Mouse (Mus musculus) bone marrow macrophage, adult 2 months (primary cell): ENCODE measurements at regions not wholly inside any gene's neighbourhood (a gene's known extent, or its start where the extent isn't known, plus 50 kb on each side); places are given as distances from the start of the nearest gene placed in this dataset.

Experiments used
- H3K27ac ChIP-seq: 2 replicates; pipeline ENCODE4 v1.5.1; 2012; ENCODE audit warnings: low read depth, low read length; ENCODE audit not compliant: insufficient read depth
- H3K4me1 ChIP-seq: 2 replicates; pipeline ENCODE4 v1.6.1; 2012; ENCODE audit warnings: low read length; ENCODE audit not compliant: control insufficient read depth, insufficient read depth
- H3K4me3 ChIP-seq: 2 replicates; pipeline ENCODE4 v1.5.1; 2012; ENCODE audit warnings: mild to moderate bottlenecking, low read length, moderate library complexity; ENCODE audit not compliant: insufficient read depth
- CTCF ChIP-seq: IDR thresholded peaks from 2 replicates; pipeline ENCODE4 v1.5.1; 2012; ENCODE audit warnings: low read depth, mild to moderate bottlenecking, low read length, moderate library complexity
- POLR2A ChIP-seq: IDR thresholded peaks from 2 replicates; pipeline ENCODE4 v1.6.1; 2012; ENCODE audit warnings: mild to moderate bottlenecking, low read depth, low read length, borderline replicate concordance

DNA sequence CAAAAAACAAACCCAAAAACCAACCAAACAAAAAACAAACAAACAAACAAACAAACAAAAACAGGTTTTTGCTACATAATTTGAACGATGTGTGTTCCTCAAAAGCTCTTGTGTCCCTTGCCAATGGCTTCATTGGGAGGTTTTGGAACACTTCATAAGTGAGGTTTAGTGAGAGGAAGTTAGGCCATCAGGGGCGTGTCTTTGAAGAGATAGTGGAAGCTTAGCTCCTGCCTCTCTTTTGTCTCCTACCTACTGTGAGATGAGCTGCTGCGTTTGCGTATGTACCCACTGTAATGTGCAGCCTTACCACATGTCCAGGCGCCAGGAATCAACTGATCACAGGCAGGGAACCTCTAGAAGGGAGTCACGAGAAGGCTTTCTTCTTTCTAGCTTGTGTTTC is 107.3 kb upstream of the Slc4a7 start:
- Histone ChIP-seq H3K4me3 (no peak overlapping the region), H3K4me1 (peaks cover 37% of the 10 kb centered on the region), H3K27ac (no peak overlapping the region)
- TF ChIP-seq POLR2A (no peak), CTCF (no peak)

DNA sequence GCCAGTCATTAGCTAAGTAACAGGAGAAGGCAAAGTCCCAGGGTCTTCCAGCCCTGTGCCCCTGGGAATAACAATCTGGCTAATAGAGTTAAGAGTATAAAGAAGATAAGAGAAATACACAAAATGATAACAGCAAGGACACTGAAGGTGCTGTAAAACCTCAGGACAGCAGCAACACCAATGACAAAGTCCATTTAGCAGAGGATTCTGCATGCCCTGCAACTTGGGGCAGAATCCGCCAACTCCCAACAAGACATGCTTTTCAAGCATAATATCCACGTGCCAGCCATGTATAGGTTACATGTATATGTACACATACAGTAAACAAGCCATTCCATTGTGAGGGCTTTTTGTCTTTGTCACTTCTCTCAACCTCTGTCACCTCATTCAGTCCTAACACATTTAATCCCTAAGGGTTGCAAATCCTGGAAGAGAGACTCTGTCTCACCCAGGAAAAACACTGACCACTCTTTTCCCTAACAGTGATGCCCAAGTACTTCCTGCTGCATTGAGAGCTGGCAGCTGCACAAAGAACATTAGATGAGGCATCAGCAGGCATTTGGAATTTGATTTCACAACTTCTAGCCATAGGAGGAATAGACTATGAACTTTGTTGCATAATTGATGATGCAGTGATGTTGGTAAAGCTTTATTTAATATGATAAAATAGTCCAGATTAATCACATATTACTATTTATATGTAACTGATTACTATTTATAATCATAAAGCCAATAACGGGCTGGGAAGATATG is 105.8 kb upstream of the Slc4a7 start:
- TF ChIP-seq POLR2A, result no peak
- no peak for TF ChIP-seq CTCF
- Histone ChIP-seq H3K4me3 (no peak overlapping the region), H3K4me1 (peaks cover 44% of the 10 kb centered on the region), H3K27ac (no peak overlapping the region)

DNA sequence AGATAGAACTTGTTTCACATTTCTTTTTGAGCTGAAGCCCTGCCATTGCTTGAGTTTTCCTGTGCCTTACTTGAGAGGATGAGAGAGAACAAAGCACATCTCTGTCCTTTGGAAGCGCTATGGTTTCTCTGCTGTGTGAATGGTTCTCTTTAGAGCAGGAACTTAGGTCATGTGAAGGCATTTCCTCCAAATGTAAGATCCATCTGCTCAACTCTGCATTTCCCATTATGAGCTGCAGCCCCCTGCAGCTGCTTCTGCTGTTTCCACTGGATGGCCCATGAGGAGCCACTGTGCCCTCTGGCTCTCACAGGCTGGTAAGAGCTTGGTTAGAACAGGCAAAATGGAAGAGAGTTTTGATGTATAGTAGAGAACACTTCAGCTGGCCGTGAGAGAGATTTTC is 102.5 kb upstream of the Slc4a7 start:
- Histone ChIP-seq H3K4me1 (peaks cover 46% of the 10 kb centered on the region), H3K4me3 (peak overlapping the region; percentile 46), H3K27ac (peak overlapping the region; percentile 96)
- TF ChIP-seq POLR2A, result no peak
- TF ChIP-seq CTCF, result no peak

DNA sequence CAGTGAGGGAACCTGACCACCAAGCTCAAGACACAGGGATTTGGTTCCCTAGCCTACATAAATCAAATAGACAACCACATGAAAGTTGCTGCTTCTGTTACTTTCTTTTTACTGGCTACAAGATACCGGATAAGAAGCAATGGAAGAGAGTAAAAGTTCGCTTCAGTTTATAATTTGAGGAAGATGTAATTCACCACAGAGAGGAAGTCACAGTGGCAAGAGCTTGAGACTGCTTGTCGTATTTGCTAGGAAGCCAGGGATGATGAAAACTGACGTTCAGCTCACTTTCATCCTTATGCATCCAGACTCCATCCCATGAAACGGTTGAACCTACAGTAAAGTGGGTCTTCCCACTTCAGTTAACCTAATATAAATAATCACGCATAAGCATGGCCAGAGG is 102.1 kb upstream of the Slc4a7 start:
- Histone ChIP-seq H3K4me1 (peaks cover 42% of the 10 kb centered on the region), H3K27ac (peak overlapping the region; percentile 96), H3K4me3 (peak overlapping the region; percentile 46)
- TF ChIP-seq POLR2A (no peak), CTCF (no peak)

GRCm38 (mm10) chr14:14603439-14603838 is 98.6 kb upstream of the Slc4a7 start:
- TF ChIP-seq CTCF (no peak), POLR2A (no peak)
- Histone ChIP-seq H3K4me3 (no peak overlapping the region), H3K4me1 (peaks cover 27% of the 10 kb centered on the region), H3K27ac (no peak overlapping the region)

DNA sequence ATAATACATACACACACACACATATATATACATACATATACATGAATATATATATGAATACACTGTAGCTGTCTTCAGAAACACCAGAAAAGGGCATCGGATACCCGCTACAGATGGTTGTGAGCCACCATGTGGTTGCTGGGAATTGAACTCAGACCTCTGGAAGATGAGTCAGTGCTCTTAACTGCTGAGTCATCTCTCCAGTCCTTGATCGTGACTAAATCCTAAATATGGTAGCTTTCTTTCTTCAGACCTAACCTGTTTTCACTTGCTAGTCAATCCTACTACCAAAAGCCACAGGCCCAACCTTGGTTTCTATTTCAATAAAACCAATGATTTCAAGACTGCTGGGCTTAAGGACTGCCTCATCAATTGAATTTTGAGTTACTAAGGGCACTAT is 95.0 kb upstream of the Slc4a7 start:
- TF ChIP-seq CTCF, result no peak
- no peak for TF ChIP-seq POLR2A

GRCm38 (mm10) chr14:14612245-14612644 is 89.8 kb upstream of the Slc4a7 start:
- H3K4me3 ChIP-seq, result no peak overlapping the region
- TF ChIP-seq CTCF (no peak), POLR2A (no peak)
- no peaks in the 10 kb centered on the region for H3K4me1 ChIP-seq

More for the DNA sequence above, 95.0 kb upstream of the Slc4a7 start:
- no peak overlapping the region for H3K27ac ChIP-seq
- no peak overlapping the region for H3K4me3 ChIP-seq
- H3K4me1 ChIP-seq, result peaks cover 9% of the 10 kb centered on the region

DNA sequence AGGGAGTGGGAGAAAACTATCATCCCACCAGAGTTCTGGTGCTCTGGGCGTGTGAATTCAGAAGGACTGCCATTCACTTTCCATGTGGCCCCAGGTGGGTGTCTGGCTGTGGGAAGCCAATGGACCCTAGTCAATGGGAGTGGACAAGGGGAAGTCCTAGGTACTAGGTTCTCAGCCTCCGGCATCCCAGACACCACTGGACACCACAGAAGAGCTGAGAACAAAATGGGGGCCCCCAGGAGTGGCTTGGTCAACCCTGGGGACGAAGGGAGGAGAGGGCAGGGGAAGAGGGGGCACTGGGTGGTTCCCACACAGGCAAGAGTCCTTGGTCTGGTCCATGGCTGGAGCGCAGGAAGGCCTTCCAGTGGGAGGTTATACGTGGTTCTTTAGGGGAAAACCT is 81.8 kb upstream of the Slc4a7 start:
- TF ChIP-seq POLR2A, result no peak
- Histone ChIP-seq H3K4me1 (no peaks in the 10 kb centered on the region), H3K4me3 (no peak overlapping the region), H3K27ac (no peak overlapping the region)

More at GRCm38 (mm10) chr14:14612245-14612644, 89.8 kb upstream of the Slc4a7 start:
- H3K27ac ChIP-seq, result no peak overlapping the region

GRCm38 (mm10) chr14:14628673-14629072 is 73.4 kb upstream of the Slc4a7 start:
- no peak overlapping the region for H3K4me3 ChIP-seq
- H3K4me1 ChIP-seq, result peaks cover 6% of the 10 kb centered on the region
- TF ChIP-seq CTCF (no peak), POLR2A (no peak)
- no peak overlapping the region for H3K27ac ChIP-seq

DNA sequence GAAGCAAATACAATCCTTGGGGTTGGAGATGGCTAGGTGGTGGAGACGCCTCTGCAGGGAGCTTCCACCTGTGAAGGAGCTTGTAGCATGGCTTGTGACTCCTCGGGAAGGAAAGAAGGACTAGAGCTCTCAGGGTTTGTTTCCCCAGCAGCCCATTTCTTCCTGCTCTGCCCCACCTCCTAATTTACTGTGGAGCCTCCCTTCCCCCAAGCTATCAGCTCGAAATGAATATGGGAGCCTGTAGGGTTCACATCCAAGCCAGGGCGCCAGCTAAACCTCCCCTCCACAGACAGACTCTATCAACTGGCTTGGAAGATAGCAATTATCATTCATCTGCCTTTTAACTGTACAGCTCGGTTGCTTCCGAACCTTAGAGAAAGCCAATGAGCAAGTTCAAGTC is 70.3 kb upstream of the Slc4a7 start:
- TF ChIP-seq POLR2A (no peak), CTCF (no peak)
- no peak overlapping the region for H3K27ac ChIP-seq

More for the DNA sequence above, 70.3 kb upstream of the Slc4a7 start:
- H3K4me3 ChIP-seq, result no peak overlapping the region
- peaks cover 11% of the 10 kb centered on the region for H3K4me1 ChIP-seq
